Mouse (Mus musculus): ENCODE data around the gene Zfp618.

- no peak for TF ChIP-seq CTCF (IDR thresholded peaks at IDR 0.05; ENCODE audit: low read depth)
- no peak for TF ChIP-seq EP300 (optimal IDR thresholded peaks at IDR 0.05)
These were observed 113.8 kb downstream of the Zfp618 start for GRCm38 (mm10) chr4:63079159-63079558.
